Mouse (Mus musculus) limb, embryonic 10.5 days (tissue): ENCODE measurements around the gene Cab39. TPM values are rescaled to one million over a fixed set of nuclear protein-coding genes. Genes with fewer than 3 reads are reported as not detected.

Experiments used
- DNase-seq: peaks from one replicate; pipeline ENCODE4 v3.0.0-alpha.2; 2017; ENCODE audit warnings: low spot score
- H3K27ac ChIP-seq: fragments of 300-500 bp; sonication (generic); 2 replicates; pipeline ENCODE4 v1.5.1; 2016; ENCODE audit warnings: mild to moderate bottlenecking
- H3K27me3 ChIP-seq: fragments of 300-500 bp; sonication (generic); 2 replicates; pipeline ENCODE4 v1.6.1; 2016; ENCODE audit warnings: low read depth, mild to moderate bottlenecking; ENCODE audit not compliant: poor library complexity, severe bottlenecking
- H3K36me3 ChIP-seq: fragments of 300-500 bp; sonication (generic); 2 replicates; pipeline ENCODE4 v1.6.1; 2016; ENCODE audit warnings: mild to moderate bottlenecking, moderate library complexity
- H3K4me1 ChIP-seq: fragments of 300-500 bp; sonication (generic); 2 replicates; pipeline ENCODE4 v1.6.1; 2016
- H3K4me3 ChIP-seq: fragments of 300-500 bp; sonication (generic); 2 replicates; pipeline ENCODE4 v1.5.1; 2016; ENCODE audit warnings: mild to moderate bottlenecking, moderate library complexity
- H3K9me3 ChIP-seq: fragments of 300-500 bp; sonication (generic); replicated peaks from 2 replicates; pipeline ENCODE4 v1.6.1; 2016; ENCODE audit warnings: mild to moderate bottlenecking
- WGBS: fragments of 180-500 bp; shearing (Covaris S2); methylation state at CpG from one replicate; pipeline ENCODE4 v1.1.7; 2016; 5-methylcytosine and 5-hydroxymethylcytosine counted together
- microRNA-seq: library from miRNA; unstranded; fragments of <30 nt; microRNA quantifications from one replicate; pipeline ENCODE4, GENCODE M21; 2017
- polyA plus RNA-seq: library from polyadenylated mRNA; unstranded; fragments of >200 nt; fragmentation: Nextera tagmentation; extraction: Ambion mirVana; gene quantifications from 2 replicates; pipeline ENCODE4 v1.2.1, GENCODE M21; 2016

The Cab39 gene
- polyA plus RNA-seq, 1 experiment from 2014 or later, result 33.5 TPM

- H3K4me1 ChIP-seq, result peaks cover 58% of the 10 kb centered on the region
- no peak for DNase-seq
- peak overlapping the region; percentile 27; the same call in 1 of the 2 replicates for H3K27ac ChIP-seq
- H3K27me3 ChIP-seq, result no peaks in the 10 kb centered on the region
- H3K4me3 ChIP-seq, result no peak overlapping the region
- peaks cover 45% of the 10 kb centered on the region for H3K36me3 ChIP-seq
- H3K9me3 ChIP-seq, result no peaks in the 10 kb centered on the region
Observed at GRCm38 (mm10) chr1:85899388-85899761, 106.1 kb downstream of the Cab39 start.

GRCm38 (mm10) chr1:85900521-85901333 lies 107.5 kb downstream of the Cab39 start:
- Histone ChIP-seq H3K36me3 (peaks cover 57% of the 10 kb centered on the region), H3K9me3 (no peaks in the 10 kb centered on the region), H3K4me3 (no peak overlapping the region), H3K4me1 (peaks cover 55% of the 10 kb centered on the region), H3K27ac (0 out of 2 replicates have a peak overlapping the region, but pooled peaks have one; percentile 11), H3K27me3 (no peaks in the 10 kb centered on the region)
- WGBS, result 79% methylated on average over 7 of the region's 7 CpGs
- DNase-seq, result no peak

Small RNAs within 50 kb of the gene (microRNA-seq; reads per million reads assigned to microRNA genes)
- not detected for gene Gm25472
- gene Mir8096, result not detected

Other genes with a start within 250 kb of the Cab39 start
- not detected in 2 replicates for gene G530012D18Rik, start 217.8 kb upstream of the Cab39 start, polyA plus RNA-seq
- gene Sp110, start 194.6 kb upstream of the Cab39 start, polyA plus RNA-seq, result 0.39 and 0.68 TPM in 2 replicates
- 0.73 and 0.91 TPM in 2 replicates for gene Sp140, start 193.1 kb upstream of the Cab39 start, polyA plus RNA-seq
- 0.24 and 0.29 TPM in 2 replicates for gene Sp100, start 143.5 kb upstream of the Cab39 start, polyA plus RNA-seq
- 0.48 and 0.74 TPM in 2 replicates for gene A630001G21Rik, start 14.8 kb upstream of the Cab39 start, polyA plus RNA-seq
- 170 and 188 TPM in 2 replicates for gene Itm2c, start 100.8 kb downstream of the Cab39 start, polyA plus RNA-seq
- 0.13 TPM in 1 of 2 replicates, not detected in the other for gene 4933407L21Rik, start 135.0 kb downstream of the Cab39 start, polyA plus RNA-seq
- gene Gpr55, start 167.6 kb downstream of the Cab39 start, polyA plus RNA-seq, result not detected in 2 replicates
- not detected in 2 replicates for gene Spata3, start 223.4 kb downstream of the Cab39 start, polyA plus RNA-seq